Mouse (Mus musculus) lung, adult 2 months (tissue): ENCODE measurements around the gene Olfr629. TPM values are rescaled to one million over a fixed set of nuclear protein-coding genes. Genes with fewer than 3 reads are reported as not detected.
"Not testable (repeated sequence)": the region's sequence is repeated elsewhere in the genome, so short reads cannot be mapped to it uniquely, and the experiment has no call there.

ENCODE experiments used
- DNase-seq: peaks from one replicate; pipeline ENCODE4 v3.0.0; 2022
- H3K4me1 ChIP-seq: fragments of 200-500 bp; 2 replicates; pipeline ENCODE4 v1.6.1; 2011; ENCODE audit warnings: low read length; ENCODE audit not compliant: control insufficient read depth, insufficient read depth
- H3K4me3 ChIP-seq: fragments of 200-500 bp; replicated peaks from 2 replicates; pipeline ENCODE3; 2011; ENCODE audit warnings: low read depth, mild to moderate bottlenecking, control low read depth, low read length; ENCODE audit errors: extremely low read depth
- CTCF ChIP-seq: fragments of 200-500 bp; IDR thresholded peaks from 2 replicates; pipeline ENCODE4 v1.5.1; 2011; ENCODE audit warnings: mild to moderate bottlenecking, low read length, control low read depth; ENCODE audit not compliant: insufficient read depth
- POLR2A ChIP-seq: fragments of 200-500 bp; IDR thresholded peaks from 2 replicates; pipeline ENCODE4 v1.6.1; 2011; ENCODE audit warnings: low read depth, mild to moderate bottlenecking, control low read depth, low read length, borderline replicate concordance; ENCODE audit errors: extremely low read depth
- WGBS: fragments of 180-500 bp; shearing (Covaris S2); methylation state at CpG from one replicate; pipeline ENCODE4 v1.1.7; 2018; 5-methylcytosine and 5-hydroxymethylcytosine counted together
- polyA plus RNA-seq: library from polyadenylated mRNA; depleted of rRNA; stranded (reverse); fragments of >200 nt; gene quantifications from 2 replicates; pipeline ENCODE4 v1.2.3, GENCODE M21; 2012; rRNA removed

The Olfr629 gene
- not detected in 2 replicates for polyA plus RNA-seq

- no peak for TF ChIP-seq CTCF
- no peak for TF ChIP-seq POLR2A
- H3K4me3 ChIP-seq, result no peak within 1 kb of the TSS
- 73% methylated on average over 2 of the region's 2 CpGs for WGBS
Measured at GRCm38 (mm10) chr7:103744843-103745242, at the start of gene Olfr629. TSS of gene Olfr629 (minus strand) at chr7:103744943.

DNA sequence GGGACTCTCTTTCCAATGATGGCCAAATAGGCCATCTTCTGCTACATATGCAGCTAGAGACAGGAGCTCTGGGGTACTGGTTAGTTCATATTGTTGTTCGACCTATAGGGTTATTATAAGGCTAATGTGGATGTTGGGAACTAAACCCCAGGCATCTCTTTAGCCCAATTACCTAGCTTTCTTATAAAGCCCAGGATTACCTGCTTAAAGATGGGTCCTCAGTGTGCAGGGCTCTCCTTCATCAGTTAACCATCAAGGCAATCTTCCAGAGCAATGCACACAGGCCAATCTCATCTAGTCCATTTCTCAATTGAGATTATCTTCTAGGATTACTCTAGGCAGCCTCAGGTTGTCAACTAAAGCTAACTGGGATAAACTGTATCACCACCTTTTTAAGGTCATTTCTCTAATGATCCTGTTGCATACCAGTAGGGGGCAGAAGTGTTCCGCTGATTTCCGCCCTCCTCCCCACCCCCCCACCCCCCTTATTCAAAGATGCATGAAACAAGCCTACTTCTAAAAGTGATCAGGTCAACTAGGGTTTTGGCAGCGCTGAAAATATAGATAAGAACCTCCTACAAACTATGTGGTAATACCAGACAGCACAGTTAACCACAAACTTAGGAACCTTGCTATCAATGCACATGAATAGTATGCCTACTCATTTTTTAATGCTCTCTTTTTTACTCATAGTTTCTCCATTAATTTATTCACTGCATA is 48.1 kb upstream of the Olfr629 start:
- no peak for DNase-seq
- 24% methylated on average over 4 of the region's 4 CpGs for WGBS
- Histone ChIP-seq H3K4me3 (no peak overlapping the region), H3K4me1 (no peaks in the 10 kb centered on the region)
- TF ChIP-seq POLR2A, result no peak
- no peak for TF ChIP-seq CTCF

More at GRCm38 (mm10) chr7:103744843-103745242, at the start of gene Olfr629:
- H3K4me1 ChIP-seq, result no peaks in the 10 kb centered on the region
- no peak for DNase-seq

- TF ChIP-seq CTCF (no peak), POLR2A (no peak)
- WGBS, result 67% methylated on average over 3 of the region's 3 CpGs
- Histone ChIP-seq H3K4me1 (no peaks in the 10 kb centered on the region), H3K4me3 (no peak within 1 kb of the TSS)
- DNase-seq, result no peak
Measured at GRCm38 (mm10) chr7:103791721-103792120, 47.0 kb upstream of the Olfr629 start, which contains the start of gene Olfr67. TSS of gene Olfr67 (minus strand) at chr7:103791821.

GRCm38 (mm10) chr7:103779598-103779997 is 34.9 kb upstream of the Olfr629 start, which contains the start of gene Olfr68:
TSS of gene Olfr68 (minus strand) at chr7:103779698.
- no peak for DNase-seq
- WGBS, result 73% methylated on average over 3 of the region's 3 CpGs
- Histone ChIP-seq H3K4me3 (no peak within 1 kb of the TSS), H3K4me1 (no peaks in the 10 kb centered on the region)
- TF ChIP-seq POLR2A, result no peak
- no peak for TF ChIP-seq CTCF

DNA sequence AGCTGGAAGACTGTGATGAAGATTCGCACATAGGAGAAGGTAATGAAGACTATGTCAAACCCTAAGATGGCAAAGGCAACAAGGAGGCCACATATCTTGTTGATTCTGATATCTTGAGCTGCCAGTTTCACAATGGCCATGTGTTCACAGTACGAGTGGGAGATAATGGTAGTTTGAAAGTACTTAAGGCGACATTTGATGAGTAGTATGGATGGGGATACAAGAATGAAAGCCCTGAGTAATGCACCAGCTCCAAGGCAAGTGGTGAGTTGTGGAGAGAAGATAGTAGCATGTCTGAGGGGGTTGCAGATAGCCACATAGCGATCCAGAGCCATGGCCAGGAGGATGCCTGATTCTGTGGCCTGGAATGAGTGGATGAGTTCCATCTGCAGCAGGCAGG is 32.9 kb upstream of the Olfr629 start:
- not testable (repeated sequence) for H3K4me3 ChIP-seq, H3K4me1 ChIP-seq, DNase-seq
- 75% methylated on average over 4 of the region's 4 CpGs for WGBS

DNA sequence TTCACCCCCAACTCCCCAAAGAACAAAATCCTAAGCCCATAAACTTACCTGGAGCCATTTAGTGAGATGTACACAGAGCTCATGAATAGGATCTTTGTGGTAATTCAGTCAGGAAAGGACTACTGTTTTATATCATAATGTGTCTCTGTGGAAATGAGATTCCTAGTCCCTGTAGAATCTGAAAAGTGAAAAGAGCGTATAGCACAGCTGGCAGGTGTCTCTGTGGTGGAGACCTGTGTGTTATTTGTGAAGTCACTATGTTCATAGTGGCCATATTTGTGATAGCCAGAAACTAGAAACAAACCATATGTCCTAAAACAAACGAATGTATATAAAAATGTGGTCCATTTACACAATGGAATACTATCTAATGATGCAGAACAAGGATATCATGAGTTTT is 26.8 kb upstream of the Olfr629 start, which contains the start of gene Olfr69:
Olfr69 (minus strand) TSS at position 101 of the 400 bp plus-strand sequence.
- DNase-seq, result no peak
- no peak for TF ChIP-seq CTCF
- no peak for TF ChIP-seq POLR2A
- H3K4me3 ChIP-seq, result no peak within 1 kb of the TSS
- H3K4me1 ChIP-seq, result no peaks in the 10 kb centered on the region
- 70% methylated on average over 2 of the region's 2 CpGs for WGBS

DNA sequence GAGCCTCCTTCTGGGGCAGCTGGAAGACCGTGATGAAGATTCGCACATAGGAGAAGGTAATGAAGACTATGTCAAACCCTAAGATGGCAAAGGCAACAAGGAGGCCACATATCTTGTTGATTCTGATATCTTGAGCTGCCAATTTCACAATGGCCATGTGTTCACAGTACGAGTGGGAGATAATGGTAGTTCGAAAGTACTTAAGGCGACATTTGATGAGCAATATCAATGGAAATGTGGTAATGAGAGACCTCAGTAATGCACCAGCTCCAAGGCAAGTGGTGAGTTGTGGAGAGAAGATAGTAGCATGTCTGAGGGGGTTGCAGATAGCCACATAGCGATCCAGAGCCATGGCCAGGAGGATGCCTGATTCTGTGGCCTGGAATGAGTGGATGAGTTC is 22.9 kb upstream of the Olfr629 start:
- WGBS, result 74% methylated on average over 6 of the region's 6 CpGs
- not testable (repeated sequence) for H3K4me1 ChIP-seq

GRCm38 (mm10) chr7:103762212-103762611 is 17.5 kb upstream of the Olfr629 start:
- not testable (repeated sequence) for DNase-seq
- 58% methylated on average over 6 of the region's 6 CpGs for WGBS

More for the DNA sequence above, 22.9 kb upstream of the Olfr629 start:
- not testable (repeated sequence) for H3K4me3 ChIP-seq, DNase-seq

DNA sequence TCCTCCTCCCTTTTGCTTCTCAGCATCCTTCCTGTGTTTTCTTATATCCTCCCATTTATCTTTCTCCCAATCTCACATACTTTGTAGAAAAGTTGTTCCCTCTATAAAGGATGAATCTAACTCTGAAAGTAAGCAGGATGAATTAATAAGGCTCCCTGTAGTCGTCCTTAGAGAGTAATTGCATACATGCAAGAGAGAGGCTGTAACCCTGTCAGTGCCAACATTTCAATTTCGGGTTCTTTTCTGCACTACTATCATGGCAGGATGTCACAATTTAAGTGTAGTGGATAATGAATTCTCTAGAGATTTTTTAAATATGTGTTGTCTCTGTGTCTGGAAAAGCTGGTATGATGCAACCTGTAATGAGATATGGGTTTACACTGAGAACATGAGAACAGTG is 12.5 kb upstream of the Olfr629 start, which contains the start of gene Olfr630:
Olfr630 (minus strand) TSS at position 101 of the 400 bp plus-strand sequence.
- Histone ChIP-seq H3K4me1 (no peaks in the 10 kb centered on the region), H3K4me3 (no peak within 1 kb of the TSS)
- no peak for DNase-seq
- TF ChIP-seq CTCF (no peak), POLR2A (no peak)
- 41% methylated on average over 2 of the region's 2 CpGs for WGBS

More at GRCm38 (mm10) chr7:103762212-103762611, 17.5 kb upstream of the Olfr629 start:
- not testable (repeated sequence) for H3K4me3 ChIP-seq, H3K4me1 ChIP-seq

GRCm38 (mm10) chr7:103730074-103730473 is 14.7 kb downstream of the Olfr629 start, which contains the start of gene Olfr628:
TSS of gene Olfr628 (plus strand) at chr7:103730374.
- no peak for DNase-seq
- WGBS, result 77% methylated on average over 1 of the region's 1 CpGs
- H3K4me1 ChIP-seq, result no peaks in the 10 kb centered on the region
- no peak within 1 kb of the TSS for H3K4me3 ChIP-seq
- no peak for TF ChIP-seq POLR2A
- no peak for TF ChIP-seq CTCF

DNA sequence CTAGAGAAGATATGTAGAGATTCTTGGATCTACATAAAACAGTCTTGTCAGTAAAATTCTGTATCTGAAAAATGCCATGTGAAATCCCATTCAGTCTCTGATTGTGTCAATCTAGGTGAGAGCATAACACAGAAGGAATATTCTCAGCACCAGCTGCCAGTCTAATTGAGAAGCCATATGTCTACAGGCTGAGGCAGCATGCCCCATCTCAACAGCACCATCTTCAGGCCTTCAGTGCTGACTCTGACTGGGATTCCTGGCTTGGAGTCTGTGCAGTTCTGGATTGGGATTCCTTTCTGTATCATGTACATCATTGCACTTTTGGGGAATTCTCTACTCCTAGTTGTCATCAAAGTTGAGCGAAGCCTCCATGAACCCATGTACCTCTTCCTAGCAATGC is 28.3 kb downstream of the Olfr629 start:
- 94% methylated on average over 1 of the region's 1 CpGs for WGBS
- H3K4me1 ChIP-seq, H3K4me3 ChIP-seq, DNase-seq: not testable (repeated sequence)
